Mouse (Mus musculus): ENCODE results near the gene Slc22a17.

The Slc22a17 gene

GRCm38 (mm10) chr14:54894296-54895151, 18.4 kb downstream of the Slc22a17 start:
- peak; percentile 59 to 60 for DNase-seq

GRCm38 (mm10) chr14:54893651-54894181, 19.2 kb downstream of the Slc22a17 start:
- DNase-seq: peak; percentile 99 to 100

- DNase-seq: no peak
Measured at GRCm38 (mm10) chr14:54892200-54892599, 20.7 kb downstream of the Slc22a17 start, which contains the start of gene Pabpn1. Pabpn1 (plus strand) TSS chr14:54892500.

GRCm38 (mm10) chr14:54885309-54885708, 27.6 kb downstream of the Slc22a17 start:
- DNase-seq: no peak

- no peak for DNase-seq
Measured at GRCm38 (mm10) chr14:54884022-54884712, 28.8 kb downstream of the Slc22a17 start.

- peak; percentile 85 to 88 for DNase-seq
Measured at GRCm38 (mm10) chr14:54883154-54884021, 29.5 kb downstream of the Slc22a17 start, which contains the start of the genes Bcl2l2 and Gm20521. Bcl2l2 (plus strand) TSS chr14:54883377. Gm20521 (plus strand) TSS chr14:54883441.

- peak in 1 of 2 experiments; percentile 75 for DNase-seq
Measured at GRCm38 (mm10) chr14:54877048-54877715, 35.8 kb downstream of the Slc22a17 start, which contains the start of gene Ppp1r3e. Ppp1r3e (minus strand) TSS chr14:54877550.

- peak; percentile 89 to 91 for DNase-seq
Measured at GRCm38 (mm10) chr14:54876539-54877047, 36.3 kb downstream of the Slc22a17 start.

- peak in 1 of 2 experiments; percentile 28 for DNase-seq
Measured at GRCm38 (mm10) chr14:54875844-54876538, 36.9 kb downstream of the Slc22a17 start.

- no peak for DNase-seq
Measured at GRCm38 (mm10) chr14:54874165-54874564, 38.8 kb downstream of the Slc22a17 start.

- no peak for DNase-seq
Measured at GRCm38 (mm10) chr14:54870861-54871260, 42.1 kb downstream of the Slc22a17 start, which contains the start of gene Homez. Homez (minus strand) TSS chr14:54870961.

GRCm38 (mm10) chr14:54868026-54868425, 44.9 kb downstream of the Slc22a17 start:
- no peak for DNase-seq

GRCm38 (mm10) chr14:54866936-54867335, 46.0 kb downstream of the Slc22a17 start:
- peak in 1 of 2 experiments; percentile 28 for DNase-seq

- no peak for DNase-seq
Measured at GRCm38 (mm10) chr14:54866268-54866667, 46.7 kb downstream of the Slc22a17 start.

GRCm38 (mm10) chr14:54865626-54866025, 47.3 kb downstream of the Slc22a17 start:
- no peak for DNase-seq

GRCm38 (mm10) chr14:54864313-54865036, 48.5 kb downstream of the Slc22a17 start:
- DNase-seq: no peak

- peak; percentile 92 to 94 for DNase-seq
Measured at GRCm38 (mm10) chr14:54863501-54864312, 49.2 kb downstream of the Slc22a17 start.

- DNase-seq: peak; percentile 41 to 78
Measured at GRCm38 (mm10) chr14:54860511-54860910, 52.4 kb downstream of the Slc22a17 start.

- DNase-seq: no peak
Measured at GRCm38 (mm10) chr14:54857891-54858290, 55.0 kb downstream of the Slc22a17 start.
